Mouse (Mus musculus): ENCODE results near the gene Fbxl16. TPM values are rescaled to one million over a fixed set of nuclear protein-coding genes. Genes with fewer than 3 reads are reported as not detected.

The Fbxl16 gene
- total RNA-seq, 2 experiments from 2014 or later: 414 to 418 TPM

DNA sequence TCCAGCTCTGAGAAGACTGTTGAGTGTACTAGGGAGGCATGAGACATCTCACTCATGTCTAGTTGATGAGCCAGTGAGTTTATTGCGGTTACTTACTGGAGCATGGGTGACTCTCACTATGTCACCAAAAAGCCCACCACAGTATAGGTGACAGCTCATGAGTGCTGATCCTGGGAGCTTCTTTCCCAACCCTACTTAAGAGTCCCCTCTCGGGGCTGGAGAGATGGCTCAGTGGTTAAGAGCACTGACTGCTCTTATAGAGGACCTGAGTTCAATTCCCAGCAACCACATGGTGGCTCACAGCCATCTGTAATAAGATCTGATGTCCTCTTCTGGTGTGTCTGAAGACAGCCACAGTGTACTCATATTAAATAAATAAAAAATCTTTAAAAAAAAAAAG is 61.1 kb downstream of the Fbxl16 start:
- no peak for DNase-seq (ENCODE audit: low spot score in 2 of 2)

Small RNAs within 50 kb of the gene (microRNA-seq; reads per million reads assigned to microRNA genes)
- 1.6 to 3.4 reads per million in 2 experiments for gene Mir3082
- gene Mir6966: 1.4 to 1.8 reads per million in 2 experiments

Other genes starting within 250 kb of the Fbxl16 start
- gene Sox8, start 238.4 kb upstream of the Fbxl16 start, total RNA-seq (2021): 10 to 100 TPM; 78.2 to 81.1 TPM
- gene Lmf1, start 230.0 kb upstream of the Fbxl16 start, total RNA-seq (2021): 10 to 100 TPM; 26.2 to 27.2 TPM
- 100 to 1,000 TPM in 1 of 2 experiments, 10 to 100 TPM in 1; 78.0 to 103 TPM for gene Gng13, start 91.9 kb upstream of the Fbxl16 start, total RNA-seq (2021)
- gene Chtf18, start 81.7 kb upstream of the Fbxl16 start, total RNA-seq (2021): 1 to 10 TPM; 3.1 to 3.3 TPM
- gene Rpusd1, start 81.4 kb upstream of the Fbxl16 start, total RNA-seq (2021): 10 to 100 TPM; 29.9 to 32.8 TPM
- gene Mslnl, start 73.0 kb upstream of the Fbxl16 start, total RNA-seq (2021): under 1 TPM in 1 of 2 experiments, not detected in 1; 0.12 TPM
- gene Msln, start 54.7 kb upstream of the Fbxl16 start, total RNA-seq (2021): 1 to 10 TPM; 1.2 to 1.8 TPM
- 10 to 100 TPM; 27.6 to 35.3 TPM for gene Narfl, start 35.3 kb upstream of the Fbxl16 start, total RNA-seq (2021)
- gene Haghl, start 23.4 kb upstream of the Fbxl16 start, total RNA-seq (2021): 100 to 1,000 TPM; 125 to 128 TPM
- under 1 TPM in 1 of 2 experiments, not detected in 1; 0.30 TPM for gene Ccdc78, start 22.5 kb upstream of the Fbxl16 start, total RNA-seq (2021)
- gene Fam173a, start 16.2 kb upstream of the Fbxl16 start, total RNA-seq (2021): 10 to 100 TPM; 80.2 to 80.3 TPM
- gene AC134908.4, start 13.4 kb upstream of the Fbxl16 start, total RNA-seq (2021): not detected
- 10 to 100 TPM; 82.0 to 86.9 TPM for gene Metrn, start 11.9 kb upstream of the Fbxl16 start, total RNA-seq (2021)
- gene Wdr24, start 14.5 kb downstream of the Fbxl16 start, total RNA-seq (2021): 10 to 100 TPM; 21.7 to 23.4 TPM
- 10 to 100 TPM; 64.3 to 65.0 TPM for gene Jmjd8, start 19.8 kb downstream of the Fbxl16 start, total RNA-seq (2021)
- 100 to 1,000 TPM; 155 to 157 TPM for gene Stub1, start 24.3 kb downstream of the Fbxl16 start, total RNA-seq (2021)
- gene Rhbdl1, start 28.2 kb downstream of the Fbxl16 start, total RNA-seq (2021): 10 to 100 TPM; 84.4 to 97.5 TPM
- 10 to 100 TPM; 26.7 to 31.1 TPM for gene Gm20683, start 32.7 kb downstream of the Fbxl16 start, total RNA-seq (2021)
- 10 to 100 TPM; 95.6 to 97.8 TPM for gene Rhot2, start 35.8 kb downstream of the Fbxl16 start, total RNA-seq (2021)
- gene Wdr90, start 52.4 kb downstream of the Fbxl16 start, total RNA-seq (2021): 10 to 100 TPM; 24.0 to 25.8 TPM
- gene Mcrip2, start 59.7 kb downstream of the Fbxl16 start, total RNA-seq (2021): 10 to 100 TPM; 29.2 to 39.0 TPM
- 10 to 100 TPM; 39.3 to 44.7 TPM for gene Mettl26, start 66.0 kb downstream of the Fbxl16 start, total RNA-seq (2021)
- 1 to 10 TPM; 1.8 to 2.3 TPM for gene Wfikkn1, start 71.8 kb downstream of the Fbxl16 start, total RNA-seq (2021)
- gene Rab40c, start 110.6 kb downstream of the Fbxl16 start, total RNA-seq (2021): 10 to 100 TPM; 48.6 to 52.2 TPM
- gene Pigq, start 135.9 kb downstream of the Fbxl16 start, total RNA-seq (2021): 100 to 1,000 TPM; 160 to 168 TPM
- not detected for gene Nhlrc4, start 135.9 kb downstream of the Fbxl16 start, total RNA-seq (2021)
- gene A930017K11Rik, start 143.5 kb downstream of the Fbxl16 start, total RNA-seq (2021): under 1 TPM in 1 of 2 experiments, not detected in 1; 0.14 TPM
- gene Capn15, start 176.7 kb downstream of the Fbxl16 start, total RNA-seq (2021): 10 to 100 TPM; 44.4 to 46.2 TPM